Mouse (Mus musculus) cerebellum, adult 8-10 months (tissue): ENCODE data around the gene Ankrd7.
"Not testable (repeated sequence)": the region's sequence is repeated elsewhere in the genome, so short reads cannot be mapped to it uniquely, and the experiment has no call there.

Source experiments
- DNase-seq: peaks from one replicate; pipeline ENCODE4 v3.0.0; 2022

The Ankrd7 gene

DNA sequence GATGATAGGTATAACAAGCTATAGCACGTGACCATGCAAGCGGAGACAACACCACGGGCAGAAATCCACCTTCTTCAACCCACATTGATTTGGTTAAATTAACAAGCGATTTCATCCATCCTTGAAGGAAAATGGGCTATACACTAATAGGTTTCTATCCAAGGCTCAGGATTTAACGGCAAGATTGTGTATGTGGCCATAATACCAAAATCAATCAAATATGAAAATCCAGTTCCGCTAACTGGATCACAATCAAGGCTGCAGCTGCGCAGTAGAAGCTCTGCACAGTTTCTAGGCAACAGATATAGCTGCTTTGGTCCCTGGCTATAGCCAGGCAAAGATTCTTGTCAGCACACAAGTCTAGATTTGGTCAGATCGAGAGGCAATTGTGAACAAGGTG lies at the start of gene Ankrd7:
TSS of gene Ankrd7 (plus strand) at position 301 of the 400 bp plus-strand sequence.
- no peak for DNase-seq

DNA sequence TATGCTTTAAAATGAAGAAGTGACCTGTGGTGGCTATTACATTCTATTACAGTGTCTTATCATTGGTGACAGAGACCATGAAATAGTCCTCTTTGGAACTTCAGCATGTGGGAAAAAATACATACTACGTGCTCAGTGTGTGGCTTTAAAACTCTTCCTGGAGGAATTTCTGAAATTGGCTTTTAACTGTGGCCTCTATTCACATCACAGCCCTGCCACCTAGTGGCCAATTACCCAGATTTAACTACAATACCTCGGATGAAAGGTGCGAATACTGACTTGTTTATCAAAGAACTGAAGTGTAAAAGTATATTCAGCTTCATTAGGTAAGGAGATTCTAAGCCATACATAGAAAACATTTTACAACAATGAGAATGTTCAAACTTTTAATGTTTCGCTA lies 46.8 kb upstream of the Ankrd7 start:
- peak; percentile 54 for DNase-seq

DNA sequence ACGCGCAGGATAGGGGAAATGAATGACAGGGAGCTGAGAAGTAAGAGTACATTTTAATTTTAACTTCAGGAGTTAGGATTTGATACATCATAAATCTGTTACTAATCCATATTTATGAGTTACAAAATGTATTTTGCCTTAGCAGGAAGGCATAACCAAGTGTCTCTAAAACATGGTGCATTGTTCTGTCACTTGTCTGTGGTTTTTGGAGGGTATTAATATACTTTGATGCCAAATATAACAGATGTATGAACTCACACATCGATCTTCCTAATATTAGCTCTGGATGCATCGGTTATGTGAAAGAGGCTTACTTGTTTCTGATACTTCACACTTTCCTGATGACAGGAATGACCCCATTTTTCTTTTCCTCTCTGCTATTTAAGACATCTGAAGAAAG lies 45.9 kb upstream of the Ankrd7 start:
- no peak for DNase-seq

DNA sequence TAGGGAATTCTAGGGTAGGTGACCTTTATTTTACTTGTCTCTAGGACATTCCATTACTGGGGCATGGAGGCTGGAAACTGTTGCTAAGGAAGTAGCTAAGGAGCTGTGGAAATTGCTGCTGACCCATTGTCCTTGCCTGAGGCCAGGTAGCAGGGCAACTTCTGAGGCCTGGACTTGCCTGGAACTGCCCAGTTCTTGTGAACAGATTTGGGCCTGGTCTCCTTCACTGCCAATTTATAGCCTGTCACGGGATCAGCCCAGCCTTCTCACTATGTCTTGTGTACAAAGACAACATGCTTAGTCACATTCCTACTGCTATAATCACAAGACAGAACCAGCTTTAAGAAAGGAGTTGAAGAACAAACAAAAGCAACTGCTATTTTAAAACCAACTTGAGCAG lies 43.3 kb upstream of the Ankrd7 start:
- no peak for DNase-seq

DNA sequence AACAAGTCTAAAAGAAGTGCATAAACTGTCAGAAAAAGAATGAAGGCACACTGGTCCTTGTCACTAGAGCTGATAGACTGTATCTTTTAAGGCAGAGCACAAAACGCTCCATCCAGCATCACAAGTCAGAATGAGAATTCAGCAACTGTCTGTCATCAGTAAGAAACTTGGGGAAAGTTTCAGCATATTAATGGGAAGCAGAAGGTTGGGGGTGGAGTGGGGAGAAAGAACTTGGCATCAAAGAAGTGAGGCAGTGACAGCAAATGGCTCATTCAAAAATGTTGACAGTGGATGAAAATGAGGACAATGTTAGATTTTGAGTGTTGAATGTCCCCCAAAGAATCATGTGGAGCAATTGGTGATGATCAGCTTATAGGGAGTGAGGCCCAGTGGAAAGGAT lies 33.2 kb upstream of the Ankrd7 start:
- DNase-seq: no peak

DNA sequence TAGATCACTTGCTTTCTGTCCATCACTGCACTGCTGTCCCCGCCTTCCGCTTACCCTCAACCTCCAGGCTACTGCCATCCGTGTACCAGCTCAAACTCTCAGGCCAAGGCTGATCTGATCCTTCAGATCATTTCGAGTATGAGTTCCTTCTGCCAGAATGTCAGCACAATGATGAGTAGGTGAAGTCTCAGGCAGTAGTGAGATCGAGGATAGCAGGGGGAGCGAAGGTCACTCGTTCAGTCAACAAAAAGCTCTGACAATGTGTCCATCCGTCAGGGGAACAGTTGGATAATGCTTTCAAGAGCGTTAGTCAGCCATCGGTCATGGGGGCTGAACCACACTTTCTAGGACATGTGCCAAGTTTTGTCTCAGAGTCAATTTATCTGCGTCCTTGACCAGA lies 21.6 kb upstream of the Ankrd7 start:
- not testable (repeated sequence) for DNase-seq

DNA sequence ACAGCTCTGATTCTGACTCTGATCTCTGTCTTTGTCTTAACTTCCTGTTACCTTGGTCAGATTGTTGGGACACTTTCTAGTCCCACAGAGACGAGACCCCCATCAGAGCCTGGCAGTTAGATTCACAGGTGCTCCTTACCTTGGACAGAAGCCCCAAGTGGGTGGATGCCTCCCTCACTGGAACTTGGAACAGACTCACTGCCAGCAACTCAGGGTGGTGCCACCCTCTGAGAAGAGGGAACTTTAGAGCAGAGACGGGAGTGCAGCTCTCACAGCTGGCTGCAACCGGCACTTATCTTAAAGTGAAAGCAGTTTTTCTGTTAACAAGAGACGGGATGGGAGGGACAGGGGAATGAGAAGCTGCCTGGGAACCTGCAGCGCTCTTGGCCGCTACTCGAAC lies 20.5 kb upstream of the Ankrd7 start:
- DNase-seq: not testable (repeated sequence)

DNA sequence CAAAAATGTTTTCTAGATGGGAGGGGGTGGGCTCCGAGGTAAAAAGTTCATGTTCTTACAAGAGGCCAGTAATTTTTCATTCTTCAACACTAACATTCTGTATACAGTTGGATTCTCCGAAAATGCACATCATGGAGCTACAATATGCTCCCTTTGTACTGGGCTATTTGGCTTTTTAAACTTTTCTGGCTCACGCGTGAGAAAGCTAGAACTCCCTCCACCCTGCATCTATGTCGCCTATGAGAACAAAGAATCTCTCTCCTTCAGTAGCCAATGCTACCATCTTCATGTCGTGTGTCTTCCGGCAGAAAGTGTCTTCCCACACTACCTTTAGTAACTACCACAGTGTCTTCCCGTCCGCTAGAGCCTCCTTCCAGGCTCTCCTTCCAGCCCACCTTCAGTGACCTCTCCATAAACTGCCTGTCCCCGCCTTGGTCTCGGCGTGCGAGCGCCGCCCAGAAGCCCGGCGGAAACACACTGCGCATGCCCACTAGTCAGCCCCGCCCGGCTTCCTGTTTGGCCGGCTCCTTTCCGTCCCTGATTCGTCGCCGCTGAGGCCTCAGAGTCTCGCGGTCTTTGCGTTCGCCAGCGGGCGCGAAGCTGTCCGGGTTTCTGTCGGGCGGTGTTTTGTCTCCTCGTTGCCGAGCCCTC lies 17.9 kb upstream of the Ankrd7 start, which contains the start of gene Lsm8:
TSS of gene Lsm8 (plus strand) at position 529 of the 651 bp plus-strand sequence.
- DNase-seq: peak; percentile 94

DNA sequence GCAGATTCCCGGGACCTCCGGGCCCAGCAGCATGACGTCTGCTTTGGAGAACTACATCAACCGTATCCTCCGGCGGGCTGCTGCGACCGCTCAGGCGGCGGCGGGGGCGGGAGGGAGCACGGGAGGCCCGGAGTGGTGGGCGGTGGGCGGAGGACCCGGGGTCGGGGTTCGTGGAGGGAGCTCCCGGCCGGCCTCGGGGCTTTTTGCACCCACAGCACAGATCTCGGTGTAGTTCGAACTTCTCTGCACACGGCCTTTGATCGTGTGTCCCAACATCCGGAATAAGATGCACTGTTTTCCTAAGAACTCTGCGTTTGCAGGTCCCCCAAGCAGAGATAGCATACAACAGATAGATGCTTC lies 17.4 kb upstream of the Ankrd7 start:
- DNase-seq: no peak

DNA sequence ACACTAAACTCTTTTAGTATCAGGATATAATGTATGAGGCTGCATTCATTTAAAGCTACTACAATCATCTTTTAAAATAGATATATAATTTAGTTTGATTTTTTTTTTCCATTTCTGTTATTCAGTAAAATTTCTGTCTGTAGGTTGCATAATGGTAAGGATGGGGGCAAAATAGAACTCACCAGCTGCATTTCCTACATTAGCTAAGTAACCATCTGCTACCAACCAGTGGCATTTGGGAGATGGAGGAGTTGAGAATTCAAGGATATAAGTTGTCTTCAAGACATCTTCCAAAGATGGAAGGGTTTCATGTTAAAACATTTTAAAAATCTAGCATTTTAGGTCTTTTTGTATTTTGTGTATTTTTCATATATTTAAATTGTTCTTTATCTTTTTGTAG lies 10.8 kb upstream of the Ankrd7 start:
- DNase-seq: no peak

DNA sequence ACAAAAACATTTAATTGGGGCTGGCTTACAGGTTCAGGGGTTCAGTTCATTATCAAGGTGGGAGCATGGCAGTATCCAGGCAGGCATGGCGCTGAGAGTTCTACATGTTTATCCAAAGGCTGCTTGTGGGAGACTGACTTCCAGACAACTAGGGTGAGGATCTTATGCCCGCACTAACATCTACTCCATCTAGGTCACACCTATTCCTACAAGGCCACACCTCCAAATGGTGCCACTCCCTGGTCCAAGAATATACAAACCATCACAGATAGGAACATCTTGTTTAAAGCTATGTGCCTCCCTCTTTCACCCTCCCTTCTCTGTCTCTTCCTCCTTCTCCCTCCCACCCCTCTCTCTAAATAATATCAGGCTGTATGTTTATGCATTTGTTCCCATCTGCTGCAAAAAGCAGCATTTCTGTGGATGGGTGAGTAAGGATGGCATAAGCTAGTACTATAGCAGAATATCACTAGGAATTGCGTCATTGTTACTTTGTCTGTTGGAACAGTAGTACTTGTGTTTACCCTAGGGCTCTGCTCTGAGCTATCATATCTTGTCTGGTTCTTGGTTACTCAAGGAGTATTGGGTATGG lies 9.5 kb upstream of the Ankrd7 start:
- no peak for DNase-seq

DNA sequence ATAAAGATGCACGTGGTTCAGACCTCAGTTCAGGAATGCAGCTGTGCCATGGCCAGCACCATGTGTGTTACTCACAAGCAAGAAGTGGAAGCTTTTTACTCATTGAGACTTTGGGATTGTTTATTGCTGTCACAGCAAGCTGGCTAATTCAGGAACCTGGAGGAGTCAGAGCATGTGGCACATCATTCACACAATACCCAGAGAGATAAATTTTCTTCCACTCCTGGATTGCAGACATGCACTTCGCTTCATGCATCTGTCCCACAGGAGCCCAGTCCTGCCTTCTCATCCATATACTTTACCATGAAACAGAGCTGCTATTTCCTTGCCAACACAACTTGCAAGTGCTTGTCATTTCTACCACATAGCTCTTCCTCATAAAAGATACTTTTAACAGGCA lies 22.9 kb downstream of the Ankrd7 start:
- no peak for DNase-seq

DNA sequence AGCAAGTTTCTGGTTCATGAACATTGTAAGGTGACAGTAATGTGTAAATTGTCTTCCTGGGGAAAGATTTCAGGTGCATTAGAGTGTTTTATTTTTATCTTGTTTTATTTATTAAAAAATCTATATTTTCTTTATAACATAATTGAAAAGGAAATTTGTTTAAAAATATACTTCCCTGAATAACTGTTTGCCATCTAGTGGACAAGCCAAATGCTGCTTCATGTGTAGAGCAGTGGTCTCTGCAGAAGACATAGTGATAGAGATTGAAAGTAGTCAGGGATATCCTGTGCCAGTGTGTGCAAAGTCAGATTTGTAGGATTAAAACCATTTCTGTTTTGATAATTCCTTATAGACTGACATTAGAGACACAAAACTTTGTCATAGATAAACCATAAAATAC lies 28.0 kb downstream of the Ankrd7 start:
- DNase-seq: no peak

DNA sequence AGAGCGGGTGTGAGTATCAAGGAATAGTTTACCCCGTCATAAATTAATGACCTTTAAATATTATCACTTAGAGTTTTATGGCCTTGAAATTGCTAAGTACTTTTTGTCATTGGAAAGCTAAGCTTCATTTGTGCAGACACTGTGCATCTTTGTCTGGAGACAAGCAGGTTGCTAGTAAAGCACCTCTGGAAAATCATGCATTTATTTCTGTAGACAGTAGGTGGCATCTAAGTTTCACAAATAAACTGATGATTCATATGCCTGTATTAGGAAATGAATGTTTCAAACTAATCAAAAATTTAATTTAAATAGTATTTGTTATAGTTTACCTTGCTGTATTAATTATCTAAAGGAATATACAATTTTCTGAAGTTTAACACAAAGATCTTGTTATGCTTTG lies 41.1 kb downstream of the Ankrd7 start:
- DNase-seq: no peak

DNA sequence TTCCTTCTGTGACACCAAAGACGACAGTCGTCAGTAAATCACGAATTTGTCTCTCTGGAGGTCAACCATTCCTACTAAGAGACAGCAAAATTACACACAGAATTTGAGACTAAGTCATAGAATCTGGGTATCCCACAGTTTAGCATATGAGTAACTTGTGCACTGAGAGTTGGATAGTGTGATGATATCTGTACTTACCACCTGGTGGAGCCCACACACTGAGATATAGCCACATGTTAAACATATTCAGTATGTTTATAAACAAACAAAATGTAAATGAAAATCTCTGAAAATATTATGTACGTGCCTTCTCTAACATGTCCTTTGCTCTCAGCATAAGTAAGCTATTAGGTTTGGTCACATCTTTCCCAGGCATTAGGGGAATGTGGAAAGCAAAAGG lies 47.1 kb downstream of the Ankrd7 start:
- DNase-seq: peak; percentile 32

DNA sequence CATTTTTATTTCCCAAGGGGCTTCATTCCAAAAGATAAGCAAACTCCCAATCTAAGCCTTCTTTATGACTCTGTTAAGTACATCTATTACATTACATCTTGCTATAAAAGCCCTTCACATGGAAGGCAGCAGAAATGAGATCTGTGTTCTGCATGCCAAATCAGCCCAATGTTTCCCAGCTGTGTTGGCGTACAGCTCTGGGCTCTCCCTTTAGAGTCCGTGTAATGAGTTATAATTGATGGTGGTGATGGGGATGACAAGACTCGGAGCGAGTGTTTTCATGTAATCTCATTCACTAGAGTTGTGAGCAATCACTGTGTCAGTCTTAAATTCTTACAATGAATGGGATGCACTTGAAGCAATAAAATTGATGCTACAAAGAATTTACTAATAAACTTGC lies 49.9 kb downstream of the Ankrd7 start:
- no peak for DNase-seq

DNA sequence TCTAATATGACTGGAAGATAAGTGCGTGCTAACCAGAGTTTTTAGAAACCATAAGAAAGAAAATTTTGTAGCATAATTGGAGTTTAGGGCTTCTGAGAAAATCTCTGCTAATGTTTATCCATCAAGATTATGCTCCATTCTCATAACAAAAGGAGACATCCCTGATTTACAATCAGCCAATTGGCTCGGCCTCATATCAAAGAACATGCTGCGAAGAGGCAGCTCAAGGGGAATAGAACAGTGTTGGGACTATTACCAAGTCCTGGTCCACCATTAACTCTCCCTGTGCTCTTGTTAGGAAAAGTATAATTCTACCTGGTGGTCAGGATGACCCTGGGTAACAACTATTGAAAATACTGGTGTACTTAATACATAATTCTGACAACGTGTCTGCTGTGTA lies 50.4 kb downstream of the Ankrd7 start:
- DNase-seq: no peak
